Mouse (Mus musculus): ENCODE measurements at regions not wholly inside any gene's neighbourhood (a gene's known extent, or its start where the extent isn't known, plus 50 kb on each side); places are given as distances from the start of the nearest gene placed in this dataset.

DNA sequence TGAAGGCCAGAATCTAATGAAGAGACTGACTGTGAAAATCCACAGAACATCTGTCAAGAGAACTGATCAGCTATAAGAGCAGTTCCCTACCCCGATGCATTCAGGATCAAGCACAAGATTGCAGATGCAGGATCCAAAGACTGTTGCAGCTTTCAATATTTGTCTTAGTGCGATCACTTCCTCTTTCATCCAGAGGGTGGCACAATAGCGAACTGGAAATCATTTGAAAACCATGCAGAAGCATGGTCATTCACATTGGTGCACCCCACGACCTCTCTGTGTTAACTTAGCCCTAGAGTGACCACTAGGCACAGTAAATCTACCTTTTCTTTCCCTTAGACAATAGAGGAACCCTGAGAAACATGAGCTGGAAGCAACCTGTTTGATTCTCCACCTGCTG, 55.8 kb upstream of the Pak3 start:
- DNase-seq: no peak

DNA sequence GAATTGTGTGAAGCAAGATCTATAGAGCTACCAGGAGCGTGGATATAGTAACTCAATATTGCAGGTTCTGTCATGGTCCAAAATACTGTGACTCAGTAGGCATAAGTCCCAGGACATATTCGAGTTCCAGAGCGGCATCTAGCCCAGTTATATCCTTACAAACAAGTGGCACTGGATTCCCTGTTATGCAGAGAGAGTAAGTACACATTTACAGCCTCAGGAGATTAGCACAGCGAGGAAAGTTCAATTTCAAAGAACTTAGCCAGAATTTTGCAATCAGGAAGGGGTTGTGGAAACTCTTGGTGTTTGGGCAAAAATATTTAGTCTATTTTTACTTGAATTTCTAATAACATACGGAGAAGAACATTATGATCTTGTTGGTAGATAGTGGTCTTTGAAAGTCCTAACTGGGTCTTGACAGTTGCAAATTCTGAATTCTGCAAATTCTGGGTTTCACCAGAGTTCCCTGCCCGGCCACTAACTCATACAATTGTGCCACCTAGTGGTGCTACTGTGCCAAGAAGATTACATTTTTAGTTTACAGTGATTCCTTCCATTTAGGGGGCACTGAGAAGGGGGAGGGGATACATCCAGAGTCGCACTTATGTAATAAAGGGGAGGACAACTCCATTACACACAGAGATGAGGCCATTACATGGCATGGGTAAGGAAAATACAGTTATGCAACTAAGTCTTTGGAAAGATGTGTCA, 54.7 kb upstream of the Chrdl1 start:
- no peak for DNase-seq

DNA sequence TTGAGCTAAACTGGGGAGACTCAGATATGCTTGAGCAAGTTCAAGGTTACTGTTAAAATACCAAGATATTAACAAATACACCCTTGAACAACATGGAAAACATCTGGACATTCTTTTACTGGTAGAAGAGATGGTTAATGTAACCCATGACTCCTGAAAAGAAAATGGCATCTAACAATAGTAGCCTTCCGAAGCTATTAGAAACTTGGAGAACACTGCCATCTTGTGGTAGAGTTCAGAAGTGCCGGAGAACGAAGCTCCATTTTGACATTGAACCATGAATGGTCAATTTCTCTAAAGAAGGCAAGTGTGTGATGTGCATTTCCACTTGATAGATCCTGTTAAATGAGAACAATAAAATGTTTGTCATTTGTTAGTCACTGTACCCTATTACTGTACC, 50.5 kb upstream of the Chrdl1 start:
- DNase-seq: peak; percentile 4 to 16

All from layer of hippocampus, postnatal 36 days (tissue).